Mouse (Mus musculus) lung, postnatal 0 days (tissue): ENCODE measurements at regions not wholly inside any gene's neighbourhood (a gene's known extent, or its start where the extent isn't known, plus 50 kb on each side); places are given as distances from the start of the nearest gene placed in this dataset.
A peak's percentile ranks its signal among the peaks of the same experiment; 100 is the strongest.

Experiments used
- ATAC-seq: fragments of 200-750 bp; cut with Nextera tagmentation; 2 replicates; pipeline ENCODE4 v1.8.0; 2017; ENCODE audit warnings: moderate library complexity
- DNase-seq: peaks from one replicate; pipeline ENCODE4 v3.0.0-alpha.2; 2016; ENCODE audit warnings: low spot score
- H3K27ac ChIP-seq: fragments of 300-500 bp; sonication (generic); 2 replicates; pipeline ENCODE4 v1.5.1; 2014; ENCODE audit warnings: antibody characterized with exemption, mild to moderate bottlenecking, low read length, mixed read lengths
- H3K27me3 ChIP-seq: fragments of 300-500 bp; sonication (generic); replicated peaks from 2 replicates; pipeline ENCODE4 v1.6.1; 2014; ENCODE audit warnings: low read length, mixed read lengths; ENCODE audit not compliant: insufficient read depth
- H3K36me3 ChIP-seq: fragments of 300-500 bp; sonication (generic); 2 replicates; pipeline ENCODE4 v1.6.1; 2014; ENCODE audit warnings: low read length, mixed read lengths; ENCODE audit not compliant: insufficient read depth
- H3K4me1 ChIP-seq: fragments of 300-500 bp; sonication (generic); 2 replicates; pipeline ENCODE4 v1.6.1; 2014; ENCODE audit warnings: antibody characterized with exemption, low read depth, low read length, mixed read lengths; ENCODE audit not compliant: insufficient read depth
- H3K4me2 ChIP-seq: fragments of 300-500 bp; sonication (generic); replicated peaks from 2 replicates; pipeline ENCODE4 v1.6.1; 2014; ENCODE audit warnings: low read depth, mild to moderate bottlenecking, low read length, moderate library complexity, mixed read lengths
- H3K4me3 ChIP-seq: fragments of 300-500 bp; sonication (generic); 2 replicates; pipeline ENCODE4 v1.5.1; 2014; ENCODE audit warnings: low read depth, low read length
- H3K9ac ChIP-seq: fragments of 300-500 bp; sonication (generic); replicated peaks from 2 replicates; pipeline ENCODE4 v1.6.1; 2014; ENCODE audit warnings: low read depth, mild to moderate bottlenecking
- H3K9me3 ChIP-seq: fragments of 300-500 bp; sonication (generic); 2 replicates; pipeline ENCODE4 v1.6.1; 2016; ENCODE audit warnings: low read length, mixed read lengths
- CTCF ChIP-seq: IDR thresholded peaks from 2 replicates; pipeline ENCODE4 v1.5.1; 2016; ENCODE audit warnings: antibody characterized with exemption, mild to moderate bottlenecking
- EP300 ChIP-seq: IDR thresholded peaks from 2 replicates; pipeline ENCODE4 v1.6.1; 2016; ENCODE audit warnings: antibody characterized with exemption, mild to moderate bottlenecking, control low read depth
- WGBS: fragments of 180-500 bp; shearing (Covaris S2); extraction: QIAGEN DNeasy Blood & Tissue Kit; methylation state at CpG from one replicate; pipeline ENCODE4 v1.1.7; 2014; 5-methylcytosine and 5-hydroxymethylcytosine counted together

GRCm38 (mm10) chr10:17589136-17589535, 133.9 kb upstream of the Cited2 start:
- DNase-seq (no peak), ATAC-seq (no peak)
- Histone ChIP-seq H3K4me3 (no peak overlapping the region), H3K4me2 (no peak overlapping the region), H3K27ac (no peak overlapping the region), H3K9ac (no peak overlapping the region), H3K27me3 (no peaks in the 10 kb centered on the region), H3K4me1 (no peaks in the 10 kb centered on the region), H3K9me3 (no peaks in the 10 kb centered on the region), H3K36me3 (no peaks in the 10 kb centered on the region)
- no peak for TF ChIP-seq CTCF
- TF ChIP-seq EP300, result no peak
- 72% methylated on average over 4 of the region's 4 CpGs for WGBS

GRCm38 (mm10) chr10:17590195-17590594, 132.8 kb upstream of the Cited2 start:
- WGBS, result 75% methylated on average over 1 of the region's 1 CpGs
- no peak overlapping the region for H3K4me3 ChIP-seq

GRCm38 (mm10) chr10:17592387-17592786, 130.6 kb upstream of the Cited2 start:
- Histone ChIP-seq H3K4me2 (no peak overlapping the region), H3K9ac (no peak overlapping the region), H3K36me3 (no peaks in the 10 kb centered on the region), H3K4me3 (no peak overlapping the region), H3K27me3 (no peaks in the 10 kb centered on the region), H3K27ac (no peak overlapping the region), H3K4me1 (no peaks in the 10 kb centered on the region), H3K9me3 (no peaks in the 10 kb centered on the region)
- ATAC-seq (no peak), DNase-seq (no peak)
- WGBS, result 73% methylated on average over 4 of the region's 4 CpGs
- TF ChIP-seq EP300 (no peak), CTCF (no peak)

More at GRCm38 (mm10) chr10:17590195-17590594, 132.8 kb upstream of the Cited2 start:
- H3K4me1 ChIP-seq, result no peaks in the 10 kb centered on the region
- no peaks in the 10 kb centered on the region for H3K36me3 ChIP-seq
- H3K4me2 ChIP-seq, result no peak overlapping the region
- TF ChIP-seq EP300 (no peak), CTCF (no peak)
- no peaks in the 10 kb centered on the region for H3K27me3 ChIP-seq
- DNase-seq (no peak), ATAC-seq (no peak)
- no peak overlapping the region for H3K9ac ChIP-seq
- H3K27ac ChIP-seq, result no peak overlapping the region
- H3K9me3 ChIP-seq, result no peaks in the 10 kb centered on the region

GRCm38 (mm10) chr10:17596126-17596525, 126.9 kb upstream of the Cited2 start:
- no peak for ATAC-seq
- TF ChIP-seq CTCF (no peak), EP300 (no peak)
- Histone ChIP-seq H3K27ac (no peak overlapping the region), H3K9me3 (no peaks in the 10 kb centered on the region), H3K4me3 (no peak overlapping the region), H3K36me3 (no peaks in the 10 kb centered on the region), H3K4me1 (no peaks in the 10 kb centered on the region; the same call in 1 of the 2 replicates), H3K4me2 (no peak overlapping the region), H3K9ac (no peak overlapping the region), H3K27me3 (no peaks in the 10 kb centered on the region)
- WGBS, result 64% methylated on average over 1 of the region's 1 CpGs
- no peak for DNase-seq

GRCm38 (mm10) chr10:17596743-17597142, 126.3 kb upstream of the Cited2 start:
- Histone ChIP-seq H3K36me3 (no peaks in the 10 kb centered on the region), H3K9ac (no peak overlapping the region), H3K4me2 (no peak overlapping the region), H3K4me3 (no peak overlapping the region), H3K27ac (no peak overlapping the region), H3K4me1 (no peaks in the 10 kb centered on the region; the same call in 1 of the 2 replicates), H3K27me3 (no peaks in the 10 kb centered on the region), H3K9me3 (no peaks in the 10 kb centered on the region)
- WGBS, result 42% methylated on average over 1 of the region's 1 CpGs
- no peak for ATAC-seq
- no peak for DNase-seq
- no peak for TF ChIP-seq CTCF
- TF ChIP-seq EP300, result no peak

- H3K27me3 ChIP-seq, result no peaks in the 10 kb centered on the region
- H3K9ac ChIP-seq, result no peak overlapping the region
- no peak for TF ChIP-seq CTCF
- no peak for TF ChIP-seq EP300
- ATAC-seq (peak; percentile 79), DNase-seq (peak; percentile 80)
- no peaks in the 10 kb centered on the region for H3K9me3 ChIP-seq
- no peak overlapping the region for H3K4me3 ChIP-seq
- H3K4me1 ChIP-seq, result no peaks in the 10 kb centered on the region; the same call in 1 of the 2 replicates
- no peaks in the 10 kb centered on the region for H3K36me3 ChIP-seq
- WGBS, result 41% methylated on average over 10 of the region's 10 CpGs
- H3K4me2 ChIP-seq, result no peak overlapping the region
- H3K27ac ChIP-seq, result no peak overlapping the region
Measured at GRCm38 (mm10) chr10:17599246-17599645, 123.8 kb upstream of the Cited2 start.
